Mouse (Mus musculus): Measurements from ENCODE around the gene Eml3. TPM values are rescaled to one million over a fixed set of nuclear protein-coding genes. Genes with fewer than 3 reads are reported as not detected.

Eml3 gene
- polyA plus RNA-seq, 1 experiment = 40.2 TPM

DNA sequence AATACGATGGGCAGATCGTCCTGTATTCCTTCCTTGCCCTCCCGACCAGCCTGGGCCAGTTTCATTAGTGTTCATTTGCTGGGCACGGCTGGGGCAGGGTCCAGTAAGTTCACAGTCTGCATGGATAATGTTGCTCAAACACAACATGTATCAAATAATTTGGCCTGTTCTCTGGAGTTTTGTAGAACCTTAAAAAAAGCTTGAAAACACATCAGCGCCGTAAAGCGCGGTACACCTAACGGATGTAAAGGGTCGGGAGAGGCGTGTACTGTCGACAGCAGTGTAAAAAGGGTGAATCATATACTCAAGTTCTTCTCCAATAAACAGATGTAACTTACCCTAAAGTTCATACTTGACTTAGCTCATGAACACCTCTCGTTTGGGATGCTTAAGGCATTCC is 30.8 kb upstream of the Eml3 start:
- H3K4me3 ChIP-seq (replicated peaks; ENCODE audit: insufficient read depth, low read depth, low read length) = peak overlapping the region; percentile 97
- TF ChIP-seq POLR2A (IDR thresholded peaks at IDR 0.05; ENCODE audit: borderline replicate concordance, insufficient read depth, low read length) (no peak), CTCF (IDR thresholded peaks at IDR 0.05; ENCODE audit: borderline replicate concordance, insufficient read depth, low read depth, low read length) (no peak)
- peaks cover 4% of the 10 kb centered on the region; the same call in 1 of the 2 replicates for H3K4me1 ChIP-seq (ENCODE audit: control insufficient read depth, insufficient read depth, low read length)
- H3K27me3 ChIP-seq (ENCODE audit: control insufficient read depth, insufficient read depth, low read length) = no peaks in the 10 kb centered on the region
- 7% methylated on average over 13 of the region's 13 CpGs for WGBS
- DNase-seq = no peak
- H3K27ac ChIP-seq (ENCODE audit: insufficient read depth, low read length) = peak overlapping the region; percentile 93

GRCm38 (mm10) chr19:8899079-8899478 is 30.3 kb upstream of the Eml3 start:
- Histone ChIP-seq H3K27ac (ENCODE audit: insufficient read depth, low read length) (no peak overlapping the region), H3K4me1 (ENCODE audit: control insufficient read depth, insufficient read depth, low read length) (peaks cover 4% of the 10 kb centered on the region; the same call in 1 of the 2 replicates), H3K27me3 (ENCODE audit: control insufficient read depth, insufficient read depth, low read length) (no peaks in the 10 kb centered on the region), H3K4me3 (replicated peaks; ENCODE audit: insufficient read depth, low read depth, low read length) (no peak overlapping the region)
- no peak for TF ChIP-seq CTCF (IDR thresholded peaks at IDR 0.05; ENCODE audit: borderline replicate concordance, insufficient read depth, low read depth, low read length)
- TF ChIP-seq POLR2A (IDR thresholded peaks at IDR 0.05; ENCODE audit: borderline replicate concordance, insufficient read depth, low read length) = no peak
- 41% methylated on average over 3 of the region's 3 CpGs for WGBS
- DNase-seq = no peak

GRCm38 (mm10) chr19:8903412-8903811 is 25.9 kb upstream of the Eml3 start:
- Histone ChIP-seq H3K4me3 (replicated peaks; ENCODE audit: insufficient read depth, low read depth, low read length) (no peak overlapping the region), H3K27ac (ENCODE audit: insufficient read depth, low read length) (no peak overlapping the region), H3K27me3 (ENCODE audit: control insufficient read depth, insufficient read depth, low read length) (no peaks in the 10 kb centered on the region), H3K4me1 (ENCODE audit: control insufficient read depth, insufficient read depth, low read length) (no peaks in the 10 kb centered on the region)
- WGBS = 95% methylated on average over 5 of the region's 5 CpGs
- no peak for TF ChIP-seq CTCF (IDR thresholded peaks at IDR 0.05; ENCODE audit: borderline replicate concordance, insufficient read depth, low read depth, low read length)
- TF ChIP-seq POLR2A (IDR thresholded peaks at IDR 0.05; ENCODE audit: borderline replicate concordance, insufficient read depth, low read length) = no peak
- DNase-seq = no peak

- no peak overlapping the region for H3K27ac ChIP-seq (ENCODE audit: insufficient read depth, low read length)
- 92% methylated on average over 6 of the region's 6 CpGs for WGBS
- TF ChIP-seq CTCF (IDR thresholded peaks at IDR 0.05; ENCODE audit: borderline replicate concordance, insufficient read depth, low read depth, low read length) (no peak), POLR2A (IDR thresholded peaks at IDR 0.05; ENCODE audit: borderline replicate concordance, insufficient read depth, low read length) (no peak)
- H3K4me1 ChIP-seq (ENCODE audit: control insufficient read depth, insufficient read depth, low read length) = no peaks in the 10 kb centered on the region
- no peak for DNase-seq
- H3K4me3 ChIP-seq (replicated peaks; ENCODE audit: insufficient read depth, low read depth, low read length) = no peak overlapping the region
- no peaks in the 10 kb centered on the region for H3K27me3 ChIP-seq (ENCODE audit: control insufficient read depth, insufficient read depth, low read length)
Observed at GRCm38 (mm10) chr19:8908531-8908930, 20.8 kb upstream of the Eml3 start.

DNA sequence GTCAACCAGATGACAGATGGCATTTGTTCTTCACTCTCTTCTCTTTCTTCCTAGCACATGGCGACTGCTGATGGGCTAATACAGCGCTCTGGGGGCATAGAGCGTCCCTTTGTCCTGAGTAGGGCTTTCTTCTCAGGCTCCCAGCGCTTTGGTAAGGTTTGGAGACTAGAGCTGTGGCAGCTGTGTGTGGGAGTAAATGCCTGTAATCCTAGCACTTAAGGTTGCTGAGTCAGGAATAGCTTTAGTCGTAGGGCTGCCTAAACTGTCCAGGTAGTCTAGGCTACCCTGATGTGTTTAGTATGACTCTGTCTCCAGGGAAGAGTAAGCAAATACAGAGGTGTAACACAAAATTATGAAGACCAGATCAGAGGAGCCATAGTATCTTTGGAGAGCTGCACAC is 17.5 kb upstream of the Eml3 start:
- no peak overlapping the region for H3K27ac ChIP-seq (ENCODE audit: insufficient read depth, low read length)
- no peak overlapping the region for H3K4me3 ChIP-seq (replicated peaks; ENCODE audit: insufficient read depth, low read depth, low read length)
- 85% methylated on average over 5 of the region's 5 CpGs for WGBS
- DNase-seq = no peak
- no peaks in the 10 kb centered on the region for H3K27me3 ChIP-seq (ENCODE audit: control insufficient read depth, insufficient read depth, low read length)
- TF ChIP-seq POLR2A (IDR thresholded peaks at IDR 0.05; ENCODE audit: borderline replicate concordance, insufficient read depth, low read length) = no peak
- TF ChIP-seq CTCF (IDR thresholded peaks at IDR 0.05; ENCODE audit: borderline replicate concordance, insufficient read depth, low read depth, low read length) = no peak
- no peaks in the 10 kb centered on the region for H3K4me1 ChIP-seq (ENCODE audit: control insufficient read depth, insufficient read depth, low read length)

DNA sequence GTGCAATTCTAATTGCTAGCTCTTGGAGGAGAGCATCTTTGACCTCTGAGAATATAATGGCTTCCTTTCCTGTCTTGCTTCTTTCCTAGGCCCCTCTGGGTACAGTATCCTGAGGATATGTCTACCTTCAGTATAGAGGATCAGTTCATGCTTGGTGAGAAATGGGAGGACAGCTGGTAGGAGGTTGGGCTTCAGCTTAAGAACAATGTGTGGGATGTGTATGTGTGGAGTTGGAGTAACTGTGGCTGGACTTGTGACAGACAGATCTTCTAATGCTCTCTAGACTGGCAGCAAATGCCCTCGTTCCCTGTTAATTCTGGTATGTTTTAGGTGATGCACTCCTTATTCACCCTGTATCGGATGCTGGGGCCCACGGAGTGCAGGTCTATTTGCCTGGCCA is 15.1 kb upstream of the Eml3 start:
- Histone ChIP-seq H3K4me1 (ENCODE audit: control insufficient read depth, insufficient read depth, low read length) (no peaks in the 10 kb centered on the region), H3K27me3 (ENCODE audit: control insufficient read depth, insufficient read depth, low read length) (no peaks in the 10 kb centered on the region), H3K4me3 (replicated peaks; ENCODE audit: insufficient read depth, low read depth, low read length) (no peak overlapping the region), H3K27ac (ENCODE audit: insufficient read depth, low read length) (no peak overlapping the region)
- WGBS = 93% methylated on average over 3 of the region's 3 CpGs
- no peak for TF ChIP-seq CTCF (IDR thresholded peaks at IDR 0.05; ENCODE audit: borderline replicate concordance, insufficient read depth, low read depth, low read length)
- no peak for TF ChIP-seq POLR2A (IDR thresholded peaks at IDR 0.05; ENCODE audit: borderline replicate concordance, insufficient read depth, low read length)
- DNase-seq = no peak

GRCm38 (mm10) chr19:8919000-8919399 is 10.4 kb upstream of the Eml3 start:
- no peak overlapping the region for H3K4me3 ChIP-seq (replicated peaks; ENCODE audit: insufficient read depth, low read depth, low read length)
- no peak for DNase-seq
- no peak overlapping the region for H3K27ac ChIP-seq (ENCODE audit: insufficient read depth, low read length)
- 90% methylated on average over 3 of the region's 3 CpGs for WGBS
- 0 out of 2 replicates have a peak, but pooled peaks cover 3% of the 10 kb centered on the region for H3K4me1 ChIP-seq (ENCODE audit: control insufficient read depth, insufficient read depth, low read length)
- H3K27me3 ChIP-seq (ENCODE audit: control insufficient read depth, insufficient read depth, low read length) = no peaks in the 10 kb centered on the region
- TF ChIP-seq POLR2A (IDR thresholded peaks at IDR 0.05; ENCODE audit: borderline replicate concordance, insufficient read depth, low read length) = no peak
- no peak for TF ChIP-seq CTCF (IDR thresholded peaks at IDR 0.05; ENCODE audit: borderline replicate concordance, insufficient read depth, low read depth, low read length)

GRCm38 (mm10) chr19:8919684-8920072 is 9.7 kb upstream of the Eml3 start:
- TF ChIP-seq POLR2A (IDR thresholded peaks at IDR 0.05; ENCODE audit: borderline replicate concordance, insufficient read depth, low read length) = no peak
- no peak for TF ChIP-seq CTCF (IDR thresholded peaks at IDR 0.05; ENCODE audit: borderline replicate concordance, insufficient read depth, low read depth, low read length)
- Histone ChIP-seq H3K4me3 (replicated peaks; ENCODE audit: insufficient read depth, low read depth, low read length) (no peak overlapping the region), H3K27ac (ENCODE audit: insufficient read depth, low read length) (peak overlapping the region; percentile 79), H3K4me1 (ENCODE audit: control insufficient read depth, insufficient read depth, low read length) (0 out of 2 replicates have a peak, but pooled peaks cover 3% of the 10 kb centered on the region), H3K27me3 (ENCODE audit: control insufficient read depth, insufficient read depth, low read length) (no peaks in the 10 kb centered on the region)
- 72% methylated on average over 6 of the region's 6 CpGs for WGBS
- no peak for DNase-seq

Measured in cerebellum, adult 2 months (tissue).